Mouse (Mus musculus) limb, embryonic 15.5 days (tissue): ENCODE data around the gene Slc1a2. TPM values are rescaled to one million over a fixed set of nuclear protein-coding genes. Genes with fewer than 3 reads are reported as not detected.

Source experiments
- ATAC-seq: fragments of 200-750 bp; cut with Nextera tagmentation; 2 replicates; pipeline ENCODE4 v1.8.0; 2017; ENCODE audit warnings: low read depth, moderate TSS enrichment; ENCODE audit not compliant: insufficient number of reproducible peaks, low FRiP score, low TSS enrichment
- H3K27ac ChIP-seq: fragments of 300-500 bp; sonication (generic); 2 replicates; pipeline ENCODE4 v1.5.1; 2015; ENCODE audit warnings: moderate library complexity, mild to moderate bottlenecking, inconsistent platforms
- H3K27me3 ChIP-seq: fragments of 300-500 bp; sonication (generic); 2 replicates; pipeline ENCODE4 v1.6.1; 2015; ENCODE audit warnings: inconsistent platforms
- H3K36me3 ChIP-seq: fragments of 300-500 bp; sonication (generic); 2 replicates; pipeline ENCODE4 v1.6.1; 2015; ENCODE audit warnings: inconsistent platforms
- H3K4me1 ChIP-seq: fragments of 300-500 bp; sonication (generic); 2 replicates; pipeline ENCODE4 v1.6.1; 2015; ENCODE audit warnings: inconsistent platforms
- H3K4me2 ChIP-seq: fragments of 300-500 bp; sonication (generic); 2 replicates; pipeline ENCODE4 v1.6.1; 2015; ENCODE audit warnings: mild to moderate bottlenecking, inconsistent platforms
- H3K4me3 ChIP-seq: fragments of 300-500 bp; sonication (generic); 2 replicates; pipeline ENCODE4 v1.5.1; 2015; ENCODE audit warnings: mild to moderate bottlenecking, inconsistent platforms
- H3K9ac ChIP-seq: fragments of 300-500 bp; sonication (generic); 2 replicates; pipeline ENCODE4 v1.6.1; 2015; ENCODE audit warnings: inconsistent platforms
- H3K9me3 ChIP-seq: fragments of 300-500 bp; sonication (generic); 2 replicates; pipeline ENCODE4 v1.6.1; 2016; ENCODE audit warnings: inconsistent platforms
- WGBS: fragments of 180-500 bp; shearing (Covaris S2); methylation state at CpG from one replicate; pipeline ENCODE4 v1.1.7; 2015; 5-methylcytosine and 5-hydroxymethylcytosine counted together
- polyA plus RNA-seq: library from polyadenylated mRNA; unstranded; fragments of >200 nt; fragmentation: Nextera tagmentation; extraction: Ambion mirVana; gene quantifications from 2 replicates; pipeline ENCODE4 v1.2.1, GENCODE M21; 2015

Slc1a2 gene
- polyA plus RNA-seq, 1 experiment from 2014 or later, result 1.5 TPM

DNA sequence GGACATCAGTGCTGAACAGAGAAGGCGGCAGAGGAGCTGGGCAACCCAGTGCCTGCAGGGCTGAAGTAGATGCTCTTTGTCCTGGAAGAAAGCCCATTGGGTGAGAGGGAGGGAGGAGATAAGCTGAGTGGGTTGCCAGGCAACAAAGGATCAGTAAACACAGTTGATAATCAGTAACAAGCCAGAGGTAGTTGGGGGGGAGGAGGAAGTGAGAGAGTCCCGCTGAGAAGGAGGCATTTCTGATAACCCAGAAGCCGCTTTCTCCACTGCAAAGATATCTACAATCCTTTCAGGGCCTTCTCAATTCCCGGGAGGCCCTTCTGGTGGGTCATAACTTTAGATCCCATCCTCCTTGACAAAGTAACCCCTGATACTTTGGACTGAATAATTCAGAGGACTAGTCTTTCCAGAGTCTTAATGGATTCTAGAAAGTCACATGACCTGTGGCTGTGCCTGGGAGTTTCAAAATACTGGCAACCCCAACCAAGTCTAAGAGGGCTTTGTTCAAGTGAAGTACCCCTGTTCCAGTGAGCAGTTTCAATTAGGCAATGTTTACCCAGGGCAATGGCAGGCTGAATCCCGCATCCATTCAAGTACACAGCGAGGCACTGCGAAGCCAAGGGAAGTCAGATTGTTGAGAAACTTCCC, 86.9 kb downstream of the Slc1a2 start:
- no peak for ATAC-seq
- no peak overlapping the region for H3K9ac ChIP-seq
- no peak overlapping the region for H3K4me3 ChIP-seq
- no peak overlapping the region for H3K27ac ChIP-seq
- H3K27me3 ChIP-seq, result no peaks in the 10 kb centered on the region
- H3K4me2 ChIP-seq, result no peak overlapping the region
- peaks cover 3% of the 10 kb centered on the region; the same call in 1 of the 2 replicates for H3K4me1 ChIP-seq
- H3K36me3 ChIP-seq, result no peaks in the 10 kb centered on the region
- H3K9me3 ChIP-seq, result no peaks in the 10 kb centered on the region
- WGBS, result 37% methylated on average over 7 of the region's 7 CpGs

DNA sequence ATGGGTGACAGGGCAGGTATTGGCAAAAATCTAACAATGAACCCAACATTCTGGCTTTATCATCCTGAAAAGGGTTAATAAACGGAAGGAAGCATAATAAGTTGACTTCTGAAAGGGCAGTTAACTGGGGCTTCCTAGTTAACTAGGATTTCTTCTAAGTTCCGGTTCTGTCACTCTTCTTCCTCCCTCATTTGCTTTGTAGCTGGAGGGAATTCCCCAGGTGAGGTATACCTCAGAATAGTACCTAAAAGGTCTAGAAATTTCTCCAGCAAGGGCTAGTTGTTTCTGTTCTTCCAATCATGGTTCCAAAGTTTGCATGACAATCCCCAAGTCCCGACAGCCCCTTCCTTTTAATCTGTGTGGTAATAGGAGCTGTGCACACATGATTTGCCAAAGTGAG, 89.3 kb downstream of the Slc1a2 start:
- WGBS, result 64% methylated on average over 3 of the region's 3 CpGs
- Histone ChIP-seq H3K9me3 (no peaks in the 10 kb centered on the region), H3K4me3 (no peak overlapping the region), H3K27me3 (no peaks in the 10 kb centered on the region), H3K36me3 (no peaks in the 10 kb centered on the region), H3K4me2 (no peak overlapping the region), H3K9ac (no peak overlapping the region), H3K4me1 (peaks cover 3% of the 10 kb centered on the region; the same call in 1 of the 2 replicates), H3K27ac (no peak overlapping the region)
- no peak for ATAC-seq

DNA sequence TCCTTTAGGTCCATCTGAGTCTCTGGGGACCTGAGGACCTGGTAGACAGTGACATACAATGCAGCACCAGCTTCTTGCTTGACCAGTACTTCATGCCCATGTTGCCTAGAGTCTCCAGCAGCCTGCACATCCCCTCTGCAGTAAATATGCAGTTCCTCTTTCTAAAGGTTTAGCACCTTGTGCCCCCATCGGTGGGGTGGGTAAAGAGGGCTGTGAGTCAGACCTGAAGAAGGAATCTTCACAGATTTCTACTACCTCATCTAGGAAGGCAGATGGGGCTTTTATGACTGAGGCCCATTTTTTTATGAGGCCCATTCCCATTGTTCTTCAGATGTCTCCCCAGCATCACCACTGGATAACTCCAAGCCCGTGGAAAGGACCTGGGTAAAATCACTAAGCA, 91.5 kb downstream of the Slc1a2 start:
- no peak overlapping the region for H3K27ac ChIP-seq
- no peak overlapping the region for H3K9ac ChIP-seq
- no peak overlapping the region for H3K4me2 ChIP-seq
- ATAC-seq, result no peak
- no peaks in the 10 kb centered on the region for H3K27me3 ChIP-seq
- H3K4me1 ChIP-seq, result peaks cover 3% of the 10 kb centered on the region; the same call in 1 of the 2 replicates
- H3K4me3 ChIP-seq, result no peak overlapping the region
- H3K9me3 ChIP-seq, result no peaks in the 10 kb centered on the region
- WGBS, result 68% methylated on average over 2 of the region's 2 CpGs
- H3K36me3 ChIP-seq, result no peaks in the 10 kb centered on the region

DNA sequence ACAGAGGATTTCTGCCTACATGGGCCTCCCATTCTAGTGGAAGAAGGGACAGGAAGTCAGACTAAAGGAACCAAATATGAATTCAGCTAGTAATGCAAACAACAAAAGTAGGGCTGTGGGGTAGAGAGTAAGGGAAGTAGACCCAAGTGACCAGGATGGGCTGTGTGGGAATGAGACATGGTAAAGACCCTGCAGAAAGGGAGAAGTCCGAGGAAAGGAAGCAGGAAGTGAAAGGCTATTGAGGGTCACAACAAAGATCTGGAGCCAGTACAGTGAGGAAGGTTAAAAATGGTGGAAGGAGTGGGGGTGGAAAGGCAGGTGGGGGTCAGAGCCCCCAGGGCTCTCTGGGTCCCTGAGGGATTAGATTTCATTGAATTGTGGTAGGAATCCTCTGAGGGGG, 93.4 kb downstream of the Slc1a2 start:
- no peak for ATAC-seq
- Histone ChIP-seq H3K27ac (no peak overlapping the region), H3K36me3 (no peaks in the 10 kb centered on the region), H3K4me3 (no peak overlapping the region), H3K27me3 (no peaks in the 10 kb centered on the region), H3K4me1 (no peaks in the 10 kb centered on the region), H3K4me2 (no peak overlapping the region), H3K9me3 (no peaks in the 10 kb centered on the region), H3K9ac (no peak overlapping the region)
- 60% methylated on average over 1 of the region's 1 CpGs for WGBS

DNA sequence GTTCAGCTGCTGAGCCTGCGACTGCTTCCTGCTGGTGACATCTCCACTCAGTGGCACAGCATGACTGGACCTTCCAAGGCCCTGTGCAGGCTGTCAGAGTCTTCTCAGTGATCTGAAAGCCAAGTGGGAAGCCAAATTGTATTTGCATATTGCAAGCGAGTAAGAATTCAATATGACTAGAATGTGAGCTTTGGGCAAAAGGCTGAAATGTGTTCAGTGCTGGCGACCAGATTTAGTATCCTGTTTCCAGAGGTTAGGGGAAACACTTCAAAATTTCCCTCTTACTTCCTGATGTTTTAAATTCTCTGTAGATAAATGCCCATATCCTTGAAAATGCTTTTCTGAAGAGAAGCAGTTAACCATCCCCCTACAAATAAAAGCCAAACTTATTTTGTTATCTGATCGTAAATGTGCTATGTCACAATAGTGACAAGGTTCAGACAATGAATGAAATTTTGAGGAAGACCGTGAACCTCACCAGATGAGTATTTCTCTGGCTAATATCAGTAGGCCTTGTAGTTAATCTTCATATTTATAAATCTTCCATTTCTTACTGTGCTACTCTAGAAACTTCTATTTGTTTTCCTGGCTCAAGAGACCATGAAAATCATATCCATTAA, 98.9 kb downstream of the Slc1a2 start:
- H3K27ac ChIP-seq, result no peak overlapping the region
- no peaks in the 10 kb centered on the region for H3K27me3 ChIP-seq
- 75% methylated on average over 5 of the region's 5 CpGs for WGBS
- no peaks in the 10 kb centered on the region for H3K36me3 ChIP-seq
- no peaks in the 10 kb centered on the region for H3K4me1 ChIP-seq
- H3K4me3 ChIP-seq, result no peak overlapping the region
- no peak for ATAC-seq
- H3K4me2 ChIP-seq, result no peak overlapping the region
- H3K9ac ChIP-seq, result no peak overlapping the region
- no peaks in the 10 kb centered on the region for H3K9me3 ChIP-seq

DNA sequence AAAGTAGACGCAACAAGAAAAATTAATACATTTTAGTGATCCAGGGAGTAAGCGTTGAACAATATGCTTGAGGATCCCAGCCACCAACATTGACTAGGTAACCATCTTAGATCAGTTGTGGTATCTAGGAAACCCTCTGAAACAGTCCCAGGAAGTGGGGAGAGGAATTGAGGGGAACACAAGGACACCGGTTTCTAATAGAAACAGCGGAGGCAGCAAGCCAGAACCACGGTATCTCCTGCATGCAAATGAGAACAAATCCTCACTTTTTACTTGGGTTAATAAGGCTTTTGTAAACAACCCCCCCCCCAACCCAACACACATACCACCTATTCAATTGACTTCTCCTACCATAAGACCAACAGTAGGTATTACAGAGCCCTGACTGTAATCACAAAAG, 101.0 kb downstream of the Slc1a2 start:
- no peaks in the 10 kb centered on the region for H3K4me1 ChIP-seq
- 95% methylated on average over 5 of the region's 5 CpGs for WGBS
- H3K4me2 ChIP-seq, result no peak overlapping the region
- no peak for ATAC-seq
- no peak overlapping the region for H3K27ac ChIP-seq
- no peaks in the 10 kb centered on the region for H3K27me3 ChIP-seq
- H3K36me3 ChIP-seq, result no peaks in the 10 kb centered on the region
- no peaks in the 10 kb centered on the region for H3K9me3 ChIP-seq
- no peak overlapping the region for H3K4me3 ChIP-seq
- no peak overlapping the region for H3K9ac ChIP-seq

DNA sequence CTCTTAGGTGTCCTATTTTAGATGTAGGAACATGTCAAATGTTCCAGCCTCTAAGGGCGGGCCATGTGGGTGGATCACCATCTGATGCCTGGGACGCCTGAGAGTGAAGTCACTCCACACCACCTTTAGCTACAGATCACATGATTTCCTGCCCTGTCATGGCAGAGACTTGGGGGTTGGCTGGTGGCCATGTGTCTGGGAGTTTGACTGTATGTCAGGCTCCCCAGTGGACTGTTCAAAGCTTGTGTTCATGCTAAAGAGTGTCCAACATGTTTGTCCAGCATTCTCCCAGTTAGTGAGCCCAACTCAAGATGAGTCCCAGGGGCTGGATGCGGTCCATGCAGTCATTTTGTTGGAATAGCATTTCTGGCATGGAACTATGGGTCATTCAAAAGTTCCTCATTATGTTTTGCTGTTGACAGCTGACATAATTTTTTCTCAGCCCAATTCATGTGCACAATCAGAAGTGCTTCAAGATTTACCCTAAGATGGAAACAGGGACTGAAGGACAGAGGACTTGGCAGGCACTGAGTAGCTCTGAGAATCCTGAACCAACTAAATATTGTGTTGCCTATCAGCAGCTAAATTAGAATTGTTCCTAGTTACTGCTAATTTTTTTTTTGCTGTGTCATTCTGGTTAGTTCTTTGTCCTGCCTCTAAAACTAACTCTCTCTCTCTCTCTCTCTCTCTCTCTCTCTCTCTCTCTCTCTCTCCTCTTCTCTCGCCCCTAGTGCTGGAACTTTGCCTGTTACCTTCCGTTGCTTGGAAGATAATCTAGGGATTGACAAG, 102.0 kb downstream of the Slc1a2 start:
- Histone ChIP-seq H3K27me3 (no peaks in the 10 kb centered on the region), H3K4me1 (no peaks in the 10 kb centered on the region), H3K36me3 (no peaks in the 10 kb centered on the region), H3K27ac (no peak overlapping the region), H3K9me3 (no peaks in the 10 kb centered on the region), H3K4me2 (no peak overlapping the region), H3K4me3 (no peak overlapping the region), H3K9ac (no peak overlapping the region)
- no peak for ATAC-seq
- 67% methylated on average over 5 of the region's 5 CpGs for WGBS

DNA sequence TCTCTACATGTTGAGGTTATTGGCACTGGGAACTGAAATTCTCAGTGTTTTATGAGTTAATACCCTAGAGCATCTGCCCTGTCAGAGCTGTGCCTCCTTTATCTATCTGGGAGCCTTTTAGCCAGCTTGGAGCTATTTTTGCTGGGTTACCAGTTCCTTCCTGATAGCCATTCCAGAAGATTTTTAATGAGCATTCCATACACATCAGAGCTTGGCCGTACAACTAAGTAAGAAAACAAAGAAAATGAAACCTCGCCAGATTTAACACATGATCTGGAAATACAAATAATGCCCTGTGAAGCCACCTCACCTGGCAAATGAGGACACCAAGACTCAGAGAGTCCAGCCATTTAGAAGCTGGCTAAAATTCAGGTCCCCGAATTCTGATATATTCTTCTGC, 104.7 kb downstream of the Slc1a2 start:
- 67% methylated on average over 3 of the region's 3 CpGs for WGBS
- Histone ChIP-seq H3K9me3 (no peaks in the 10 kb centered on the region), H3K4me2 (no peak overlapping the region)

DNA sequence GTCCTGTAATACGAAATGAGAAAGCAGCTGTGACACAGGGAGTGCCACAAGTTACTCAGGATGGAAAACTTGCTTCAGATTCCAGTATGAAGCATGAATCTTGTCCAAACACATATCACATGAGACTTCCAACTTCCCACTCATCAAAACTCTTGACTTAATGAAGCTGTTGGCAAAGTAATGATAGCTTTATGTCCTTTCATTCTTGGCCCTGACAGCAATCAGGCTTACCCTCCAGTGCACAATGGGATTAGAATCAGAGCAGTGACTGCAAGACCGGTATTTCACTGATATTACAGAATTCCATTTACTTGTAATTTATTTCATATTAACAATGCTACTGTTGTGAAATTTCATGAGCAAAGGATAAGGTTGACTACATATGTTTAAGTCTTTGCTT, 105.5 kb downstream of the Slc1a2 start:
- 83% methylated on average over 2 of the region's 2 CpGs for WGBS
- no peaks in the 10 kb centered on the region for H3K36me3 ChIP-seq
- H3K4me1 ChIP-seq, result no peaks in the 10 kb centered on the region

More for the DNA sequence above, 104.7 kb downstream of the Slc1a2 start:
- no peaks in the 10 kb centered on the region for H3K36me3 ChIP-seq
- H3K9ac ChIP-seq, result no peak overlapping the region
- no peak overlapping the region for H3K4me3 ChIP-seq
- no peak for ATAC-seq
- no peak overlapping the region for H3K27ac ChIP-seq
- H3K27me3 ChIP-seq, result no peaks in the 10 kb centered on the region
- no peaks in the 10 kb centered on the region for H3K4me1 ChIP-seq

DNA sequence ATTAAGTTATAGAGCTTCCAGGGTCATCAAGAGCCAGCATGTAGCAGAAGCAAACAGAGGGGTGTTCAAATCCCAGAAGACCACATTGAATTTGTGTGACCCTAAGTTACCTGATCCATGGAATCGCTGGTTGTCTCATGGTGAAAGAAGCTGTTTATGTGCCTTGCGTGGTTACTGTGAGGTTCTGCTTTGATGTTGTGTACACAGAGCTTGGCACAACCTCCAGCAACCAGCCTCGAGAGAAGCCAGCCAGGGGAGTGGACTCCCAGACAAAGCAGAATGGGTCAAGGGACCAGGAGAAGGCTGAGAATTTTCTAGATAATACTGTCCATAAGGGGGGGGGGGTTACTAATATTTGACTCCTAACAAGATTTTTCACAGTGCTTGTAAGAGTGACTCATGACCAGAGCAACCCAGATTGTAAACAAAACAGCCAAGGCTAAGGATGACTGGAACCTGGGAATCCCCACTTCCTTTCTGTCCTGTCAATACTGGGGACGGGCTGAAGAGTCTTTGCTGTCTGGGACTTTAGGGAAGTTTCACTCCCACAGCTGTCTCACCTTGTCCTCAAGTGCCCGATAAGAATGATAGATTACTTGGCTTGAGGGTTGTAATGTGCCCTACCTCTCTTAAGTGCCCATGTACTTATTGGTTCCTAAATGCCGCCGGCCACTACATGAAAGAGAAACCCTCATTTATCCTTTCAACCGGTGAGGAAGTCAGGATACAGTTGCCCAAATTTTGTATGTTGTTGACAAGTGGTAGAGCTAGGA, 106.3 kb downstream of the Slc1a2 start:
- Histone ChIP-seq H3K9me3 (no peaks in the 10 kb centered on the region), H3K4me2 (no peak overlapping the region), H3K9ac (no peak overlapping the region), H3K36me3 (no peaks in the 10 kb centered on the region), H3K4me3 (no peak overlapping the region), H3K4me1 (no peaks in the 10 kb centered on the region), H3K27me3 (no peaks in the 10 kb centered on the region), H3K27ac (no peak overlapping the region)
- 60% methylated on average over 8 of the region's 8 CpGs for WGBS
- ATAC-seq, result no peak

More for the DNA sequence above, 105.5 kb downstream of the Slc1a2 start:
- no peak for ATAC-seq
- no peak overlapping the region for H3K4me3 ChIP-seq
- no peak overlapping the region for H3K9ac ChIP-seq
- no peaks in the 10 kb centered on the region for H3K9me3 ChIP-seq
- H3K4me2 ChIP-seq, result no peak overlapping the region
- H3K27ac ChIP-seq, result no peak overlapping the region
- H3K27me3 ChIP-seq, result no peaks in the 10 kb centered on the region

DNA sequence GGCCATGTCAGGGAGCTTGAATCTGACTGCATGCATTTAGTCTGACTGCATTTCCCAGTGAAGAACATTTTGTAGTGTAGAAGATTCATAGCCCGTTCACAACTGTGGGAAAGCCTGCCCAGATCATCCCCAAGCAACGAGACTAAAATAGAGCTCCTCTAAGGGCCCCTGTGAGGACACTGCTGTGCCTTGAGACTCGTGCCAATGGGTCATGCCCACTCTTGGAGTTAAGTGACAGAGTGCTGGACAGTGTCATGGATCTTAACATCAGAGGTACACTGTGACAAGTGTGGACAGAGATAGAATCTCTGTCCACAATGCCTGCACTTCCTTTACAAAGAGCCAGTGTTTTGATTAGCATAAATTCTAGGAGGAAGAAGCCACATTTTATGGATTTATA, 109.8 kb downstream of the Slc1a2 start:
- Histone ChIP-seq H3K27me3 (no peaks in the 10 kb centered on the region), H3K4me2 (no peak overlapping the region), H3K4me3 (no peak overlapping the region), H3K36me3 (no peaks in the 10 kb centered on the region), H3K9me3 (no peaks in the 10 kb centered on the region), H3K4me1 (no peaks in the 10 kb centered on the region), H3K27ac (no peak overlapping the region), H3K9ac (no peak overlapping the region)
- no peak for ATAC-seq
- WGBS, result 75% methylated on average over 3 of the region's 3 CpGs

DNA sequence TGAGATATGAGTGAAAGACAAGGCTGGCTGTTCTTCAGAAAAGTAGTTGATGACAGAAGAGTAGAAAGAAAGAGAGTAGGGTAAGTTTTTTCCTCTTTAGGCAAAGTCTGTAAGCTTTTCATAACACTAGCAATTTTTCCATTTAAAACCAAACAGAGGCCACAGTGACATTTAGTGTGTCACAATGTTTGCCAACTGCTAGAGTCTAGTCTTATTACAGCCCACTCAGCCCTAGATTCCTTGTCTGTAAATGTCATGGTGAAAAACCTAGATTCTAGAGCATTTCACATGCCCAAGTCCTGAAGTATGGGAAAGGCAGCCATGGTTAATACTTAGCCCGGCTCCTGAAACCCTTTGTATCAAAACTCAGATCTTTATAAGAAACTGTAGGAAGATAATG, 112.8 kb downstream of the Slc1a2 start:
- no peak for ATAC-seq
- Histone ChIP-seq H3K36me3 (no peaks in the 10 kb centered on the region), H3K4me2 (no peak overlapping the region), H3K4me1 (no peaks in the 10 kb centered on the region), H3K9me3 (no peaks in the 10 kb centered on the region), H3K4me3 (no peak overlapping the region), H3K9ac (no peak overlapping the region), H3K27ac (no peak overlapping the region), H3K27me3 (no peaks in the 10 kb centered on the region)
- 90% methylated on average over 1 of the region's 1 CpGs for WGBS
